Comparison of ENCODE assay signal across 8 mouse cellular contexts in genomic region chr17:17829816-17830535, GRCm38 (mm10). TPM values are rescaled to one million over a fixed set of nuclear protein-coding genes. Genes with fewer than 3 reads are reported as not detected.
DNase-seq lines count a peak whose midpoint lies in the region; ATAC-seq lines count a peak whose summit lies in the region.

No protein-coding gene starts in this region.

- H3K36me3 ChIP-seq in kidney, embryonic 15.5 days, result peaks cover 39% of the 10 kb centered on the region
- H3K36me3 ChIP-seq in hindbrain, embryonic 10.5 days, result peaks cover 52% of the 10 kb centered on the region
- H3K36me3 ChIP-seq in midbrain, embryonic 13.5 days, result peaks cover 31% of the 10 kb centered on the region

- no peaks in the 10 kb centered on the region for H3K27me3 ChIP-seq in kidney, embryonic 15.5 days
- no peaks in the 10 kb centered on the region for H3K27me3 ChIP-seq in hindbrain, embryonic 10.5 days (ENCODE audit: insufficient read depth, poor library complexity, severe bottlenecking)
- H3K27me3 ChIP-seq in midbrain, embryonic 13.5 days, result no peaks in the 10 kb centered on the region

- peaks cover 57% of the 10 kb centered on the region for H3K4me1 ChIP-seq in kidney, embryonic 15.5 days
- peaks cover 56% of the 10 kb centered on the region for H3K4me1 ChIP-seq in hindbrain, embryonic 10.5 days (replicated peaks)
- H3K4me1 ChIP-seq in midbrain, embryonic 13.5 days (replicated peaks), result peaks cover 63% of the 10 kb centered on the region

- H3K4me3 ChIP-seq in kidney, embryonic 15.5 days (replicated peaks), result peak overlapping the region; percentile 85
- peak overlapping the region; percentile 89 for H3K4me3 ChIP-seq in hindbrain, embryonic 10.5 days
- H3K4me3 ChIP-seq in midbrain, embryonic 13.5 days (replicated peaks), result peak overlapping the region; percentile 88

- no peak for DNase-seq in kidney, adult 18-20 months
- DNase-seq in cerebellum, postnatal 25 days, result peak; percentile 15 to 32
- no peak for DNase-seq in hindbrain, embryonic 10.5 days (ENCODE audit: low spot score)
- DNase-seq in spleen, postnatal 36 days (ENCODE audit: low spot score in 2 of 2), result no peak
- DNase-seq in right cerebral cortex, postnatal 14 days, result no peak
- DNase-seq in lung, adult 18-20 months, result no peak

- ATAC-seq in kidney, embryonic 15.5 days (replicated peaks; ENCODE audit: low FRiP score), result no peak
- no peak for ATAC-seq in midbrain, embryonic 13.5 days

- H3K9me3 ChIP-seq in kidney, embryonic 15.5 days (replicated peaks), result no peaks in the 10 kb centered on the region
- no peaks in the 10 kb centered on the region for H3K9me3 ChIP-seq in hindbrain, embryonic 10.5 days
- H3K9me3 ChIP-seq in midbrain, embryonic 13.5 days, result no peaks in the 10 kb centered on the region

- peak overlapping the region; percentile 99 for H3K27ac ChIP-seq in kidney, embryonic 15.5 days
- H3K27ac ChIP-seq in hindbrain, embryonic 10.5 days, result peak overlapping the region; percentile 99
- peak overlapping the region; percentile 100 for H3K27ac ChIP-seq in midbrain, embryonic 13.5 days

- peak overlapping the region; percentile 78 for H3K9ac ChIP-seq in kidney, embryonic 15.5 days
- H3K9ac ChIP-seq in midbrain, embryonic 13.5 days (replicated peaks), result peak overlapping the region; percentile 97

- peak overlapping the region; percentile 81 for H3K4me2 ChIP-seq in kidney, embryonic 15.5 days
- peak overlapping the region; percentile 94 for H3K4me2 ChIP-seq in midbrain, embryonic 13.5 days (replicated peaks)

- WGBS in kidney, embryonic 15.5 days, result 28% methylated on average over 23 of the region's 23 CpGs
- 56% methylated on average over 23 of the region's 23 CpGs for WGBS in hindbrain, embryonic 10.5 days
- WGBS in midbrain, embryonic 13.5 days, result 53% methylated on average over 23 of the region's 23 CpGs

RNA-seq across cellular contexts. Expression of gene Spaca6, which starts 3.0 kb away (rescaled TPM):
- 37.3 and 37.7 TPM in 2 replicates for polyA plus RNA-seq in kidney, embryonic 15.5 days (2015; fragmentation: Nextera tagmentation; extraction: Ambion mirVana)
- polyA plus RNA-seq in hindbrain, embryonic 10.5 days (2016; fragmentation: Nextera tagmentation; extraction: Ambion mirVana), result 43.9 and 44.2 TPM in 2 replicates
- 39.4 and 41.2 TPM in 2 replicates for polyA plus RNA-seq in midbrain, embryonic 13.5 days (2015; fragmentation: Nextera tagmentation; extraction: Ambion mirVana)

RNA-seq across cellular contexts. Expression of gene Has1, which starts 25.0 kb away (rescaled TPM):
- polyA plus RNA-seq in kidney, embryonic 15.5 days (2015; fragmentation: Nextera tagmentation; extraction: Ambion mirVana), result 0.88 and 1.1 TPM in 2 replicates
- 0.63 and 1.2 TPM in 2 replicates for polyA plus RNA-seq in hindbrain, embryonic 10.5 days (2016; fragmentation: Nextera tagmentation; extraction: Ambion mirVana)
- polyA plus RNA-seq in midbrain, embryonic 13.5 days (2015; fragmentation: Nextera tagmentation; extraction: Ambion mirVana), result 0.88 and 1.1 TPM in 2 replicates

RNA-seq across cellular contexts. Expression of gene Fpr1, which starts 53.8 kb away (rescaled TPM):
- polyA plus RNA-seq in kidney, embryonic 15.5 days (2015; fragmentation: Nextera tagmentation; extraction: Ambion mirVana), result 0.32 and 0.73 TPM in 2 replicates
- not detected in 2 replicates for polyA plus RNA-seq in hindbrain, embryonic 10.5 days (2016; fragmentation: Nextera tagmentation; extraction: Ambion mirVana)
- polyA plus RNA-seq in midbrain, embryonic 13.5 days (2015; fragmentation: Nextera tagmentation; extraction: Ambion mirVana), result 0.16 TPM in 1 of 2 replicates, not detected in the other

RNA-seq across cellular contexts. Expression of gene Fpr2, which starts 57.6 kb away (rescaled TPM):
- 0.60 and 0.73 TPM in 2 replicates for polyA plus RNA-seq in kidney, embryonic 15.5 days (2015; fragmentation: Nextera tagmentation; extraction: Ambion mirVana)
- not detected in 2 replicates for polyA plus RNA-seq in hindbrain, embryonic 10.5 days (2016; fragmentation: Nextera tagmentation; extraction: Ambion mirVana)
- polyA plus RNA-seq in midbrain, embryonic 13.5 days (2015; fragmentation: Nextera tagmentation; extraction: Ambion mirVana), result not detected in 2 replicates

RNA-seq across cellular contexts. Expression of gene Fpr3, which starts 57.7 kb away (rescaled TPM):
- not detected in 2 replicates for polyA plus RNA-seq in kidney, embryonic 15.5 days (2015; fragmentation: Nextera tagmentation; extraction: Ambion mirVana)
- polyA plus RNA-seq in hindbrain, embryonic 10.5 days (2016; fragmentation: Nextera tagmentation; extraction: Ambion mirVana), result not detected in 2 replicates
- polyA plus RNA-seq in midbrain, embryonic 13.5 days (2015; fragmentation: Nextera tagmentation; extraction: Ambion mirVana), result not detected in 2 replicates

Comparison
In these comparisons a context has a peak if more than half of its experiments do, and no peak if none do; other contexts are left out.
1. DNase-seq: peak in cerebellum, postnatal 25 days (2 of 2); none in kidney, adult 18-20 months (single experiment), hindbrain, embryonic 10.5 days (single experiment), spleen, postnatal 36 days (0 of 2), right cerebral cortex, postnatal 14 days (single experiment) and lung, adult 18-20 months (0 of 2).
2. Peak in every context shown above with its lines, with median percentiles within 50 percentile points of each other: H3K27ac ChIP-seq and H3K4me3 ChIP-seq.